Comparison of ENCODE assay signal across 16 mouse cellular contexts in genomic region chrX:48637032-48637431, GRCm38 (mm10). TPM values are rescaled to one million over a fixed set of nuclear protein-coding genes. Genes with fewer than 3 reads are reported as not detected.
DNase-seq lines count a peak whose midpoint lies in the region; ATAC-seq and TF ChIP-seq lines count a peak whose summit lies in the region.
"Had no signal": no experiment of that assay in that cellular context is flagged by ENCODE, and none has a peak within 500 bp of the region (broad histone marks: within the 10 kb centered on the region; RNA-seq: fewer than 3 reads in every experiment).

No protein-coding gene starts in this region.

- H3K27ac ChIP-seq in liver, embryonic 11.5 days (ENCODE audit: low read depth, low read length) = no peak overlapping the region
- H3K27ac ChIP-seq in CH12.LX (ENCODE audit: insufficient read depth, low read depth) = no peak overlapping the region
- H3K27ac ChIP-seq in embryonic fibroblast, embryonic 13.5 days (ENCODE audit: insufficient read depth, low read length) = no peak overlapping the region
- H3K27ac ChIP-seq: embryonic facial prominence, embryonic 15.5 days; heart, embryonic 10.5 days; hindbrain, embryonic 10.5 days; macrophage had no signal

- no peak overlapping the region for H3K4me2 ChIP-seq in liver, embryonic 11.5 days
- H3K4me2 ChIP-seq in CH12.LX (ENCODE audit: insufficient read depth, low read depth, poor library complexity, severe bottlenecking) = no peak overlapping the region
- H3K4me2 ChIP-seq: embryonic facial prominence, embryonic 15.5 days had no signal

- H3K36me3 ChIP-seq in liver, embryonic 11.5 days (ENCODE audit: control insufficient read depth, insufficient read depth, low read length) = no peaks in the 10 kb centered on the region
- peaks cover 0 to 4% of the 10 kb centered on the region in 2 experiments for H3K36me3 ChIP-seq in CH12.LX (replicated peaks in 1 of 2; ENCODE audit: control insufficient read depth in 1 of 2, insufficient read depth in 1 of 2, low read length in 1 of 2)
- H3K36me3 ChIP-seq: embryonic facial prominence, embryonic 15.5 days; heart, embryonic 10.5 days had no signal

- DNase-seq in liver = peak; percentile 3
- DNase-seq in liver, embryonic 11.5 days (ENCODE audit: low spot score) = no peak
- DNase-seq in A20 (ENCODE audit: low read depth, low spot score) = peak; percentile 29
- peak; percentile 7 for DNase-seq in CH12.LX (ENCODE audit: extremely low read depth)
- DNase-seq in urinary bladder, adult 18-20 months (ENCODE audit: low spot score in 2 of 2) = no peak
- no peak for DNase-seq in gastrocnemius, adult 8-10 months (ENCODE audit: low spot score in 2 of 2)
- no peak for DNase-seq in layer of hippocampus, adult 9-10 months (ENCODE audit: low spot score)
- DNase-seq: cerebellum, postnatal 10 days; kidney, postnatal 14 days had no signal

- no peak for ATAC-seq in liver, embryonic 11.5 days (replicated peaks; ENCODE audit: low FRiP score)

- dilution Hi-C loops in CH12.LX (cut with MboI; ENCODE audit: extremely low pct_ligation_motif_present, extremely low pct_unique_long_range_greater_than_20kb, low sequenced_read_pairs) = no loop called here

- H3K79me2 ChIP-seq in CH12.LX (replicated peaks; ENCODE audit: control insufficient read depth, extremely low read depth, insufficient read depth, poor library complexity, severe bottlenecking) = no peaks in the 10 kb centered on the region

- H3K4me3 ChIP-seq in liver, embryonic 11.5 days (ENCODE audit: low read depth, low read length) = no peak overlapping the region
- no peak overlapping the region for H3K4me3 ChIP-seq in CH12.LX (replicated peaks in 1 of 3; ENCODE audit: low read depth in 2 of 3, low read length in 2 of 3, poor library complexity in 1 of 3)
- H3K4me3 ChIP-seq in embryonic fibroblast, embryonic 13.5 days (ENCODE audit: insufficient read depth, low read length) = no peak overlapping the region
- H3K4me3 ChIP-seq: embryonic facial prominence, embryonic 15.5 days; heart, embryonic 10.5 days; hindbrain, embryonic 10.5 days had no signal

- in situ Hi-C loops in CH12.LX (cut with MboI; ENCODE audit: low pct_ligation_motif_present, low pct_unique_long_range_greater_than_20kb, low sequenced_read_pairs) = no loop called here

- no peak for TF ChIP-seq POLR2A in CH12.LX (IDR thresholded peaks at IDR 0.05; ENCODE audit: low read depth, low read length)
- TF ChIP-seq POLR2A in embryonic fibroblast, embryonic 13.5 days (IDR thresholded peaks at IDR 0.05; ENCODE audit: low read depth, low read length) = no peak

- H3K9ac ChIP-seq in liver, embryonic 11.5 days (ENCODE audit: low read depth, low read length) = no peak overlapping the region
- H3K9ac ChIP-seq in CH12.LX (ENCODE audit: insufficient read depth, low read depth) = no peak overlapping the region
- H3K9ac ChIP-seq: embryonic facial prominence, embryonic 15.5 days had no signal

- TF ChIP-seq EP300 in CH12.LX (IDR thresholded peaks at IDR 0.05; ENCODE audit: low read length) = no peak

- no peaks in the 10 kb centered on the region for H3K4me1 ChIP-seq in liver, embryonic 11.5 days (replicated peaks; ENCODE audit: control insufficient read depth, insufficient read depth, low read length)
- no peaks in the 10 kb centered on the region for H3K4me1 ChIP-seq in CH12.LX (ENCODE audit: control insufficient read depth in 1 of 2, insufficient read depth in 2 of 2)
- H3K4me1 ChIP-seq in embryonic fibroblast, embryonic 13.5 days (ENCODE audit: control insufficient read depth, insufficient read depth, low read length) = no peaks in the 10 kb centered on the region
- H3K4me1 ChIP-seq: embryonic facial prominence, embryonic 15.5 days; heart, embryonic 10.5 days; hindbrain, embryonic 10.5 days had no signal

- WGBS in liver, embryonic 11.5 days = 59% methylated on average over 2 of the region's 2 CpGs

- H3K27me3 ChIP-seq in liver, embryonic 11.5 days (replicated peaks; ENCODE audit: control insufficient read depth, insufficient read depth, low read length) = no peaks in the 10 kb centered on the region
- no peaks in the 10 kb centered on the region for H3K27me3 ChIP-seq in CH12.LX (replicated peaks)
- H3K27me3 ChIP-seq: embryonic facial prominence, embryonic 15.5 days had no signal

- no peak for TF ChIP-seq RAD21 in CH12.LX (IDR thresholded peaks at IDR 0.05; ENCODE audit: low read depth, low read length)

- peak in 1 of 2 experiments; percentile 45; a peak in 2 of 4 replicates for TF ChIP-seq CTCF in CH12.LX (conservative IDR thresholded peaks at IDR 0.05 in 1 of 2, IDR thresholded peaks at IDR 0.05 in 1 of 2; ENCODE audit: low read depth in 2 of 2, low read length in 2 of 2)
- TF ChIP-seq CTCF in embryonic fibroblast, embryonic 13.5 days (IDR thresholded peaks at IDR 0.05; ENCODE audit: borderline replicate concordance, insufficient read depth, low read length) = peak; percentile 17; the same call in 1 of the 2 replicates

- H3K9me3 ChIP-seq in liver, embryonic 11.5 days (ENCODE audit: control insufficient read depth, low read length) = no peaks in the 10 kb centered on the region
- H3K9me3 ChIP-seq in CH12.LX (replicated peaks; ENCODE audit: low read length) = no peaks in the 10 kb centered on the region
- H3K9me3 ChIP-seq: embryonic facial prominence, embryonic 15.5 days; heart, embryonic 10.5 days; hindbrain, embryonic 10.5 days had no signal

TF ChIP-seq in CH12.LX, 34 proteins besides CTCF, POLR2A, EP300 and RAD21:
- TF ChIP-seq POLR2AphosphoS2 (IDR thresholded peaks at IDR 0.05; ENCODE audit: low read depth, low read length) (no peak), MAX (IDR thresholded peaks at IDR 0.05; ENCODE audit: low read length) (no peak), USF2 (conservative IDR thresholded peaks at IDR 0.05; ENCODE audit: low read depth, low read length) (no peak), ZMIZ1 (IDR thresholded peaks at IDR 0.05; ENCODE audit: low read depth, low read length) (no peak), GABPA (IDR thresholded peaks at IDR 0.05; ENCODE audit: insufficient replicate concordance, low read depth, low read length) (no peak), ZKSCAN1 (IDR thresholded peaks at IDR 0.05; ENCODE audit: borderline replicate concordance, low read depth, low read length) (no peak), UBTF (IDR thresholded peaks at IDR 0.05; ENCODE audit: low read depth, low read length) (no peak), MAZ (IDR thresholded peaks at IDR 0.05; ENCODE audit: low read depth, low read length) (no peak), ELF1 (IDR thresholded peaks at IDR 0.05; ENCODE audit: low read depth, low read length) (no peak), CHD1 (IDR thresholded peaks at IDR 0.05; ENCODE audit: low read depth, low read length) (no peak), JUND (conservative IDR thresholded peaks at IDR 0.05; ENCODE audit: low read depth, low read length) (no peak), ZNF384 (IDR thresholded peaks at IDR 0.05; ENCODE audit: low read depth, low read length) (no peak), TCF12 (IDR thresholded peaks at IDR 0.05; ENCODE audit: low read depth, low read length) (no peak), RCOR1 (conservative IDR thresholded peaks at IDR 0.05; ENCODE audit: low read depth, low read length) (no peak), KAT2A (IDR thresholded peaks at IDR 0.05; ENCODE audit: insufficient replicate concordance, low read length) (no peak), NELFE (IDR thresholded peaks at IDR 0.05; ENCODE audit: low read depth, low read length) (no peak)

RNA-seq across cellular contexts. Expression of gene Slc25a14, which starts 13.8 kb away (rescaled TPM):
- polyA plus RNA-seq in liver, embryonic 11.5 days (2014; fragmentation: Nextera tagmentation; extraction: Ambion mirVana) = 10.6 and 11.4 TPM in 2 replicates
- total RNA-seq in CH12.LX (2012; rRNA removed) (10.1 and 10.2 TPM in 2 replicates), CH12.LX (2014; rRNA removed) (13.7 and 17.9 TPM in 2 replicates)
- 8.9 and 9.7 TPM in 2 replicates for polyA plus RNA-seq in CH12.LX (2012; ENCODE audit: insufficient read length, low read depth)
- 7.7 and 8.6 TPM in 2 replicates for polyA plus RNA-seq in embryonic fibroblast, embryonic 13.5 days (2011; ENCODE audit: insufficient read length, low read depth, missing spikeins)
- 1 to 10 TPM; 1.1 to 2.1 (median 1.9) TPM for total RNA-seq in gastrocnemius, adult 8-10 months (2022)

RNA-seq across cellular contexts. Expression of gene Gpr119, which starts 37.2 kb away (rescaled TPM):
- polyA plus RNA-seq in liver, embryonic 11.5 days (2014; fragmentation: Nextera tagmentation; extraction: Ambion mirVana) = 0.07 TPM in 1 of 2 replicates, not detected in the other
- total RNA-seq in CH12.LX (2012; rRNA removed) (not detected in 2 replicates), CH12.LX (2014; rRNA removed) (not detected in 2 replicates)
- polyA plus RNA-seq in CH12.LX (2012; ENCODE audit: insufficient read length, low read depth) = not detected in 2 replicates
- not detected in 2 replicates for polyA plus RNA-seq in embryonic fibroblast, embryonic 13.5 days (2011; ENCODE audit: insufficient read length, low read depth, missing spikeins)
- under 1 TPM in 1 of 4 experiments, not detected in 3; 0.24 TPM for total RNA-seq in gastrocnemius, adult 8-10 months (2022)
- total RNA-seq: left cerebral cortex, postnatal 36 days had no signal
- polyA plus RNA-seq: embryonic facial prominence, embryonic 15.5 days; frontal cortex, adult 2 months; heart, embryonic 10.5 days; hindbrain, embryonic 10.5 days; macrophage had no signal

RNA-seq across cellular contexts. Expression of gene Zfp280c, which starts 42.7 kb away (rescaled TPM):
- polyA plus RNA-seq in liver, embryonic 11.5 days (2014; fragmentation: Nextera tagmentation; extraction: Ambion mirVana) = 10.7 and 11.9 TPM in 2 replicates
- total RNA-seq in CH12.LX (2012; rRNA removed) (12.5 and 12.7 TPM in 2 replicates), CH12.LX (2014; rRNA removed) (30.5 and 32.3 TPM in 2 replicates)
- 24.0 and 29.2 TPM in 2 replicates for polyA plus RNA-seq in CH12.LX (2012; ENCODE audit: insufficient read length, low read depth)
- polyA plus RNA-seq in embryonic fibroblast, embryonic 13.5 days (2011; ENCODE audit: insufficient read length, low read depth, missing spikeins) = 22.1 and 29.3 TPM in 2 replicates
- total RNA-seq in gastrocnemius, adult 8-10 months (2022) = 1 to 10 TPM; 3.6 to 5.5 (median 3.9) TPM

RNA-seq across cellular contexts. Expression of gene Rbmx2, which starts 57.8 kb away (rescaled TPM):
- 20.4 and 24.5 TPM in 2 replicates for polyA plus RNA-seq in liver, embryonic 11.5 days (2014; fragmentation: Nextera tagmentation; extraction: Ambion mirVana)
- total RNA-seq in CH12.LX (2012; rRNA removed) = 15.1 and 17.2 TPM in 2 replicates
- total RNA-seq in CH12.LX (2014; rRNA removed) = 14.6 and 16.9 TPM in 2 replicates
- 18.4 and 23.4 TPM in 2 replicates for polyA plus RNA-seq in CH12.LX (2012; ENCODE audit: insufficient read length, low read depth)
- 7.5 and 9.1 TPM in 2 replicates for polyA plus RNA-seq in embryonic fibroblast, embryonic 13.5 days (2011; ENCODE audit: insufficient read length, low read depth, missing spikeins)
- 1 to 10 TPM in 3 of 4 experiments, under 1 TPM in 1; 0.73 to 2.1 (median 1.4) TPM for total RNA-seq in gastrocnemius, adult 8-10 months (2022)

Comparison
In these comparisons a context has a peak if more than half of its experiments do, and no peak if none do; other contexts are left out.
1. DNase-seq: peak in liver (single experiment), A20 (single experiment) and CH12.LX (single experiment); none in liver, embryonic 11.5 days (single experiment), urinary bladder, adult 18-20 months (0 of 2), gastrocnemius, adult 8-10 months (0 of 2) and layer of hippocampus, adult 9-10 months (single experiment).